Mouse (Mus musculus): Measurements from ENCODE around the gene Ltv1.

Ltv1 gene

GRCm38 (mm10) chr10:13189881-13190280 is 3.1 kb downstream of the Ltv1 start:
- DNase-seq = no peak

DNA sequence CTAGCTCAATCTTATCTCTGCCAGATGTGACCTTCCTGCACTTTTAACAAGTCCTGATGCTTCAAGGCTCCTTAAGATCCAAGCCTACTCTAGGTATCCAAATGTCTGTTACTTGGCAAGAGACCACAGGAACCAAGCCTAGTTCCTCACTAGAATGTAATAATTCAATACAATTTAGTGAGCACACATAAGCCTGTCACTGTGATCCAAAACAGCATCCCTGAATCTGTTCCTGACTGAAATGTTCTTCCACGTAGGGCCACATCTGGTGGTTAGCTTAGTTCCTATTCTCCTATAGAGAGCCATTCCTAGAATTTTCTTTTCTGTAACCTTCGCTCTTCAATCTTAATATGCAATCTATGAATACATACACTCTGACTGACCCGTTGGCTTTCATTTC is 6.2 kb downstream of the Ltv1 start:
- DNase-seq = no peak

DNA sequence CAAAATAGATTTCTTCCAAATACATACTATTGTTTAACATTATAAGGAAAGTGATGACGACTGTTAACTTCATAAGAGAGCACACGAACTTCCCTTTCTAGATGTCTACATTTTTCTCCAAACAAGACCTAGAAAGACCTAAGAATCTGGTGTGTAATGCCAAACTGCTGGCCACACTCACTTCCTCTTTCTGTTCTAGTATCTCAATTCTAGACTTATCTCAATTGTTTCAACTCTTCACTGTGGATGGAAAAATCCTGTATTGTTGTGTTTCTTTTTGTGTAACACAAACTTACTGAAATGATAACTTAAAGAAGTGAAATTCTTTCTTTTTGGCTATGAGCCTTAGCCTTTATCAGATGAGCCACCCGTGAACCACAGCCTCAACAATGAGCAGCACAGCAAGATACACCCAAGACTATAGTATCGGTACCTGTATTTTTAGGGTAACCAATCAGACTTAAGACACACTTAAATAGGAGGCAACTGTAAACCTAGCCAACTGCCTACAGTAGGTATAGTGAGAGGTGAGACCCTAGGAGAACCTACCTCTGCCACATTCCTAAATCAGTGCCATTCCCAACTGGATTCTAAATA is 8.7 kb downstream of the Ltv1 start:
- DNase-seq = no peak

- no peak for DNase-seq
Observed at GRCm38 (mm10) chr10:13180211-13180610, 12.8 kb downstream of the Ltv1 start.

GRCm38 (mm10) chr10:13177973-13178624 is 14.9 kb downstream of the Ltv1 start, which contains the start of gene Zc2hc1b:
TSS of gene Zc2hc1b (minus strand) at chr10:13178023.
- no peak for DNase-seq

GRCm38 (mm10) chr10:13175866-13176265 is 17.1 kb downstream of the Ltv1 start:
- no peak for DNase-seq

DNA sequence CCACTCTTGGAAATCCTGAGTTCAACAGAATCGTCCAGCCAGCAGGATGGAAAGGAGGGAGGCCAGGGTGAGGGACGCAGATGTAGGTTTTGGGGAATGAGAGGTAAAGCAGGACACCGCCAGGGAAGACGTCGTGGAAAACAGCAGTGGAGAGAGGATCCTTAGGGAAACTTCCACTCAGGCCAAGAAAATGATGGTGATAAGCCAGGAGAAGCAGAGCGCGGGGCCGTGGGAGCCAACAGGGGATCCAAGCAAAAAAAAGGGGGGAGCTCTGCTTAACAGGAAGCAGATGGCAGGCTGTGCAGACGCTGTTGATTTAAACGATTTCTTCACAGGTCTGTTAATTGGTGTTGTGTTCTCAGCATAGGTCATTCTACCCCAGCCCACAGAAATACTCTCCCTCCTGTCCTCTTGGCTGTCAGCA is 20.2 kb downstream of the Ltv1 start:
- DNase-seq = no peak

- no peak for DNase-seq
Observed at GRCm38 (mm10) chr10:13171461-13171860, 21.5 kb downstream of the Ltv1 start.

GRCm38 (mm10) chr10:13170739-13171448 is 22.1 kb downstream of the Ltv1 start:
- no peak for DNase-seq

DNA sequence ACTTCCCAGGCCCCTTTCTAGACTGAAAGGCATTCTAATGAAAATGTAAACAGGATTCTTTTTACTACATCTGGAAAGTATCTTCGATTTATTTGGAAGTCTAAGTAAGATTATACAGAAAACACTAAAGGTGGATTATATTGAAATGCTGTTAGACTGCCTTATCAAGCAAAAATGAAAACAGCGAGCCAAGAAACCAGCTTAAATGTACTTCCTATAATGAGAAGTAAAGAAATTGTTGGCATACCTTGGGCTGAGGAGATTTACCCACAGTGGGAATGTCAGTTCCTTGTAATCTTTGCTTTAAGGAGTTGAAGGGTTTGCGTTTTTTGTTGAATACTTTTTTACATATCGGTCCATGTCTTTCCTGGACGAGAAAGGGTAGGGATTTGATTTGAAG is 24.5 kb downstream of the Ltv1 start:
- no peak for DNase-seq

- DNase-seq = no peak
Observed at GRCm38 (mm10) chr10:13162031-13162430, 30.9 kb downstream of the Ltv1 start.

- no peak for DNase-seq
Observed at GRCm38 (mm10) chr10:13160913-13161312, 32.1 kb downstream of the Ltv1 start.

DNA sequence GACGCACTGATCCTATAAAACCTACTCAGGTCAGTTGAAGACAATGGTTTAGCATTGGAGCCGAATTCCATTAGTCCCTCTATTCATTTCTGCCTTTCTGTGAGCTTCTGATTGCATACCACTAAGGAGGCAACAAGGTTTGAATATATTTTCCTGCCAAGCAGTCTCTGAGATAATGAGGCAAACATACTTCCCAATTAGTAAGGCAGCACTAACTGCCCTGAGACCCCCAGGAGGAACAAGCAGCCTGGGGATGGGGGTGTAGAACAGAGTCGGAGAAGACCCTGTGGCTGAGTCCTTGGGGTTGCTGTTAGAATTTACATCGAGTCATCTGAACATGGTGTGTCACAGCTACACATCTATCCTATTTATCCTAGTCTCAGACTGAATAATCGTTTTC is 37.6 kb downstream of the Ltv1 start:
- no peak for DNase-seq

DNA sequence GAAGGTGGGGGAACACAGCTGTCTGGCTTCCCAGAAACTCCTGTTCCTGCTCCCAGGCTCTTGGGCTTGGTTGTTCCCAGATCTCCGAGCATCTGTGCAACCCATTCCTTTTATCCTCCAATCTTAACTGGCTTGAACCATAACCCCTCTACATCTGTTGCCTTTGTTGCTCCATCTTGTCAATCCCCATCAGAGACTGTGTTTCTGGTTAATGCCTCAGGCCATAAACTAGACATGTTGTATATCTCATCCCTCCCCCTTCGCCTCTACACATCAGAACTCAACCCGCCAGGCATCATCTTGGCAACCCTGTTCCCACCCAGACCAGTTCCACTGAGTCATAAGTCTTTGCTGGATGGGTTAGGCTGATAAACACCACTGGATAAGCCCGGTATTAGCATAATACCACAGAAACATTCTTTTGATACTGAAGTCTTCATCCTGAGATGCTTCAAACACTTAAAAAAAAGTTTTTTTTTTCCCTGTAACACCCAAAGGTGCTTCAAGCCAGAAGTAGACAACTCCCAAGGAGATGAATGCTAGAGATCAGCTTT is 40.1 kb downstream of the Ltv1 start:
- DNase-seq = no peak

DNA sequence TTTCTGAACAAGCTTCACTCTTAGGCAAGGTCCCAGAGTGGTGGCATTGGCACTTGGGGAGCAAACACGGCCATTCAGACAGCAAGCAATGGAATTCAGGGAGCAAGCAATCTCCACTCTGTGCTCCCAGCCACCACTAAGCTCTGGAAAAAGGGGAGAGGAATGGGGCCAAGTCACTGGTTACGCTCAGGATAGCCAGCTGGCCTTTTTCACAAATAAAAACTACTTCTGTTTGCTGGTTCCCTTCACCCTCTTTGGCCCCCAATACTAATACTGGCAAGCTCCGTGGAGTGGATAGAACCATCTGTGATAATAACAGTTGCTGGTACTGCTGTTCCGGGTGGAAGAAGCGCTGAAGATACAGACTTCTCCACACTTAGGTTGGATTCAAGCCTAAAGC is 41.6 kb downstream of the Ltv1 start:
- DNase-seq = no peak

DNA sequence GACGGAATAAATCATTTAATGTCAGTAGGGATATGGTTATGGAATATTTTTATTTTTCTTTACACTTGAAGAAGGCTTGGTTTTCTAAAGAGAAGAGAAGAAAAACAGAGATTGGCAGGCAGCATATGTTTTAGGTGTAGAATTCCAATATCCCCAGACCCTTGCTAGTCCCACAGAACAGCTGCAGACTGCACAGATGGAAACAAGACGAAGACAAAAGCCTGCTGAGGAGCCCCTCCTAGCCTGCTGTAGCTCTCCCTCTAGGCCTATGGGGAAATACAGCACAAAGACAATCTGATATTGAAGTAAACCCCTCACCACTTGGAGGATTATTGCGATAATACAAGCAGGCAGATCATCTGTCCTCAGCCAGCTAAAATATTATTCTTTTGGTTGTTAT is 42.5 kb downstream of the Ltv1 start:
- DNase-seq = no peak

DNA sequence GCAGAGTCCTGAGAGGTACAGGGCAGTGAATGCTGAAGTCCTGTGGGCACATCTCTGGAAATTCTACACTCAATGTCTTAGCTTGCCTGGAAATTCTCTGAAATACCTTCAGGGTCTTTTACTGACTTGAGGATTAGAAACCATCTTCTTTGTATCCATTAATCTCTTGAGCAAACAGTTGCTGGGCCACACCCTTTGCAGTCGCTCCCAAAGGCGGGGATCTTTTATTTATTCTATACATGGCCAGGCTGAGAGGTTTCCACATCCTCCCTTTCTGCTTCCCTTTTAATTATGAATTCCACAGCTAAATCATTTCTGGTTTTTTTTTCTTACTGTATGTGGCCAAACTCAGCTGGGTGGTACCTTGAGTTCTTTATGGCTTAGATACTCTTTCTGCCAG is 52.5 kb downstream of the Ltv1 start:
- no peak for DNase-seq

DNA sequence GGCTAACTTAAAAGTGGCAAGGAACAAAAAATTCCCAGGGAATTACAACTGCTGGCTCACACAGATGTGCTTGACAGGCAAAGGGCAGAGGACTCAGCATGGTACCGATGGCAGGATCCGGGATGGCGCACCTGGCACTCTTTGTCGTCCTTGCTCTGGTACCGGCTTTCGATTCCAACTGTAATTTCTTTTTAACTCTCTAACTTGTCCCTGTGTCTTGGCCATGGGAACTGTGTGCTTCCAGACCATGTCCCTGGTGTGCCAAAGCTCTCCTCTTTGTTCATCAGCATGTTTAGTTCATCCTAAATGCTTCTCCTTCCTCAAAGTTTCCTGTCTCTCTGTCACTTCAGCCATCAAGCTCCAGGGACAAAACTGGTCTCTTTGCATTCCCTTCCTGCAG is 55.1 kb downstream of the Ltv1 start:
- no peak for DNase-seq

DNA sequence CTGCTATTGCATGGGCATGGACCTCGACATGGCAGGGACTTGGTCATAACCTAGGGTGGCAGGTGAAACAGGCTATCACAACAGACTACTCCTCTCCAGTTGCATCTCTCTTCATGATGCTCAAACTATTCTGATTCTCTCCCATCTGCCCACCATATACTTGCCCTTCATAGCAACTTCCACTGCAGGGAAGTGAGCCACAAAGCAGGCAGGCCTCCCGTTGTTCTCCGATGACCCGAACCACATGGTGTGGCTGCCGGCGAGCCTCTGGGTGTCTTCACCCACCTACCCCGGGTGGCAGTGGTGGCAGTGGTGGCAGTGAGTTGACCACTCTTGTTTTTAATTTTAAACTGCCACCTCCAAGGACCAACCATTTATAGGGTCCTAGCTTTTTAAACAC is 57.2 kb downstream of the Ltv1 start:
- DNase-seq = no peak

DNA sequence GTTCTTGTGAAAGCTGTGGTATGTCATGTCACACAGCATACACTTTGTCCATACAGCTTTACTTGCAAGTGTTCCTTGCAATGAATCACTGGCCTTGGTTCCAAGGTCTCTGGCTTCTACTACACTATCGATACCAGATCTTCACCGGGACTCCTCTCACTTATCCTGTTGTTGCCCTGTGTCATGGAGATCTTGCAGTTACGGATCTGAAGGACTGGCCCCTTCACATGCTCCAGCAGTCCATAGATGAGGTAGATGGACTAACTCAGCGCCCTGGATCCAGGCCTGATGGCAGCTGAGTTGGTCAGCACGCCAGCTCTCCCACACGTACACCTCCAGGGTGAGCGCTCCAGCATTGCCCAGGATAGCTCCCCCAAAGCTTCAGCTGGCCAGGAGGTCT is 57.7 kb downstream of the Ltv1 start:
- DNase-seq = no peak

DNA sequence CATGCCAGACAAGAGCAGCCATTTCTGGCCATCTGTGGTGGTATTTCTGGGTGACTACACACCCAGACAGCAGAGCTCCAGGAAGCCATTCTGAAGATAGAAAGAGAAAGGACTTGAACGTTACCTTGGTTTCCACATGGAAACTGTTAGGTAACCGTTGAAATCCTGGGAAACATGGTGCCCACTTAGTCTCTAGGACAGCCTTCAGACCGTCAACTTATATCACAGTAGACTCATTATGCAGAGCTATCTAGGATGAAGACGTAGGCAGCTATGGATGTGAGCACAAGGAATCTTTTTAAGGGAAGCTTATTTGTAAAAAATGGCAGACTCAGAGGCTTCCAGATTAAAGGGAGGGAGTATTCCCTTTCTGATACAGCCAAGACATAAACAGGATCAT is 59.1 kb downstream of the Ltv1 start:
- no peak for DNase-seq

Data from cerebellum, adult 11 months (tissue).